Comparison of ENCODE assay signal across 15 mouse cellular contexts in the genomic region with DNA sequence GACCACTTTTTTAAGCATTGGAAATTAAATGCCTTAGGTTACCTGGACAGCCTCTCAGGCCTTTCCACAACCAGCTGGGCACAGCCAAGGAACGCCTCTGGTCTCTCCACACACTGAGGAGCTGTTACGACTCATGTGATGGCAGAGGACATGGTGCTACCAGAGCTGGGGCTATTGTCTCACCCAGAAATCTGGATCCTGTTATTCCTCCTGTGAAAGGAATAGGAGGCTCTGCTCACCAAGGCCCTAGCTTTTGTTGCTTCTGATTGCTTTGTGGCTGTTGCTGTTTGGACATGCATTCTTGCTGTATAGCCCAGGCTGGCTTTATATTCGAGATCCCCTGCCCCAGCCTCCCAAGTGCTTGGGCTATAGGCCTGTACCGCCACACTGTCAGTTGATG. TPM values are rescaled to one million over a fixed set of nuclear protein-coding genes. Genes with fewer than 3 reads are reported as not detected.
A peak's percentile ranks its signal among the peaks of the same experiment; 100 is the strongest.
DNase-seq lines count a peak whose midpoint lies in the region; ATAC-seq and TF ChIP-seq lines count a peak whose summit lies in the region.
"Had no signal": no experiment of that assay in that cellular context is flagged by ENCODE, and none has a peak within 500 bp of the region (broad histone marks: within the 10 kb centered on the region; RNA-seq: fewer than 3 reads in every experiment).

No protein-coding gene starts in this region.

- no peaks in the 10 kb centered on the region for H3K79me2 ChIP-seq in heart, adult 2 months (replicated peaks; ENCODE audit: control insufficient read depth, insufficient read depth, low read length)

- DNase-seq in heart, adult 2 months = no peak
- no peak for DNase-seq in heart, postnatal 10 days
- no peak for DNase-seq in kidney, postnatal 14 days
- DNase-seq in embryo, embryonic 10 days (ENCODE audit: low spot score) = no peak
- no peak for DNase-seq in adrenal gland, postnatal 25 days
- DNase-seq: gastrocnemius, postnatal 10 days; kidney, adult 2 months; liver, postnatal 0 days had no signal

- TF ChIP-seq EP300 in heart, adult 2 months (IDR thresholded peaks at IDR 0.05; ENCODE audit: insufficient read depth, low read depth, low read length) = no peak

- TF ChIP-seq POLR2A in heart, adult 2 months (IDR thresholded peaks at IDR 0.05; ENCODE audit: insufficient read depth, low read depth, low read length) = no peak
- TF ChIP-seq POLR2A in bone marrow macrophage, adult 2 months (IDR thresholded peaks at IDR 0.05; ENCODE audit: borderline replicate concordance, low read depth, low read length) = no peak

- no peaks in the 10 kb centered on the region; the same call in 1 of the 2 replicates for H3K36me3 ChIP-seq in heart, adult 2 months (ENCODE audit: control insufficient read depth, insufficient read depth, low read length)
- no peaks in the 10 kb centered on the region for H3K36me3 ChIP-seq in kidney, embryonic 14.5 days (ENCODE audit: control insufficient read depth, insufficient read depth, low read length)
- H3K36me3 ChIP-seq in limb, embryonic 15.5 days = no peaks in the 10 kb centered on the region
- H3K36me3 ChIP-seq: midbrain, embryonic 13.5 days had no signal

- TF ChIP-seq CTCF in heart, adult 2 months (IDR thresholded peaks at IDR 0.05) = no peak
- TF ChIP-seq CTCF in bone marrow macrophage, adult 2 months (IDR thresholded peaks at IDR 0.05; ENCODE audit: low read depth, low read length) = no peak

- H3K4me2 ChIP-seq in kidney, embryonic 14.5 days (replicated peaks; ENCODE audit: low read depth, low read length) = no peak overlapping the region
- no peak overlapping the region for H3K4me2 ChIP-seq in limb, embryonic 15.5 days
- H3K4me2 ChIP-seq: midbrain, embryonic 13.5 days had no signal

- WGBS in heart, adult 2 months = 65% methylated on average over 4 of the region's 4 CpGs
- WGBS in kidney, embryonic 14.5 days = 73% methylated on average over 4 of the region's 4 CpGs
- WGBS in limb, embryonic 15.5 days = 54% methylated on average over 4 of the region's 4 CpGs

- no peak overlapping the region for H3K9ac ChIP-seq in heart, adult 2 months (ENCODE audit: low read depth, low read length)
- H3K9ac ChIP-seq in kidney, embryonic 14.5 days (ENCODE audit: low read depth, low read length) = no peak overlapping the region
- no peak overlapping the region for H3K9ac ChIP-seq in limb, embryonic 15.5 days
- H3K9ac ChIP-seq: liver, postnatal 0 days; midbrain, embryonic 13.5 days had no signal

- H3K9me3 ChIP-seq in kidney, embryonic 14.5 days (ENCODE audit: control insufficient read depth, low read length) = no peaks in the 10 kb centered on the region
- no peaks in the 10 kb centered on the region for H3K9me3 ChIP-seq in limb, embryonic 15.5 days
- H3K9me3 ChIP-seq: midbrain, embryonic 13.5 days had no signal

- peaks cover 33% of the 10 kb centered on the region for H3K4me1 ChIP-seq in heart, adult 2 months (ENCODE audit: control insufficient read depth, insufficient read depth, low read length)
- H3K4me1 ChIP-seq in kidney, embryonic 14.5 days (ENCODE audit: control insufficient read depth, insufficient read depth, low read length) = peaks cover 24% of the 10 kb centered on the region
- H3K4me1 ChIP-seq in bone marrow macrophage, adult 2 months (ENCODE audit: control insufficient read depth, insufficient read depth, low read length) = peaks cover 50% of the 10 kb centered on the region
- H3K4me1 ChIP-seq in limb, embryonic 15.5 days = peaks cover 47% of the 10 kb centered on the region

- H3K27ac ChIP-seq in heart, adult 2 months = peak overlapping the region; percentile 82
- peak overlapping the region; percentile 81; the same call in 1 of the 2 replicates for H3K27ac ChIP-seq in kidney, embryonic 14.5 days (ENCODE audit: low read depth, low read length)
- peak overlapping the region; percentile 80 for H3K27ac ChIP-seq in bone marrow macrophage, adult 2 months (ENCODE audit: insufficient read depth, low read depth, low read length)
- peak overlapping the region; percentile 88 for H3K27ac ChIP-seq in limb, embryonic 15.5 days
- H3K27ac ChIP-seq: midbrain, embryonic 13.5 days had no signal

- no peak overlapping the region for H3K4me3 ChIP-seq in heart, adult 2 months
- H3K4me3 ChIP-seq in kidney, embryonic 14.5 days (ENCODE audit: low read length) = no peak overlapping the region
- no peak overlapping the region for H3K4me3 ChIP-seq in bone marrow macrophage, adult 2 months (ENCODE audit: insufficient read depth, low read length)
- H3K4me3 ChIP-seq in limb, embryonic 15.5 days = no peak overlapping the region
- H3K4me3 ChIP-seq: midbrain, embryonic 13.5 days had no signal

- intact Hi-C loops in heart, adult 2 months (cut with DNase I) = no loop called here
- intact Hi-C loops in heart, postnatal 10 days (cut with DNase I) = no loop called here

- no peaks in the 10 kb centered on the region for H3K27me3 ChIP-seq in heart, adult 2 months (ENCODE audit: control insufficient read depth, insufficient read depth, low read length)
- H3K27me3 ChIP-seq in kidney, embryonic 14.5 days (ENCODE audit: control insufficient read depth, insufficient read depth, low read length) = no peaks in the 10 kb centered on the region
- H3K27me3 ChIP-seq in limb, embryonic 15.5 days = no peaks in the 10 kb centered on the region
- H3K27me3 ChIP-seq: midbrain, embryonic 13.5 days had no signal

- ATAC-seq in kidney, embryonic 14.5 days (ENCODE audit: low FRiP score, low TSS enrichment) = no peak
- ATAC-seq in limb, embryonic 15.5 days (ENCODE audit: insufficient number of reproducible peaks, low FRiP score, low TSS enrichment, low read depth) = no peak
- ATAC-seq: forebrain, embryonic 14.5 days; liver, postnatal 0 days; midbrain, embryonic 13.5 days had no signal

RNA-seq across cellular contexts. Expression of gene Ankrd2, which starts 19.5 kb away (rescaled TPM):
- under 1 TPM; 0.20 to 0.42 TPM for total RNA-seq in heart, adult 2 months (2021)
- not detected in 2 replicates for polyA plus RNA-seq in heart, adult 2 months (2012; rRNA removed)
- total RNA-seq in heart, postnatal 10 days (2021) = not detected
- polyA plus RNA-seq in kidney, embryonic 14.5 days (2014; fragmentation: Nextera tagmentation; extraction: Ambion mirVana) = not detected in 2 replicates
- polyA plus RNA-seq in bone marrow macrophage, adult 2 months (2012; ENCODE audit: insufficient read depth, insufficient read length, missing spikeins) = not detected in 2 replicates
- polyA plus RNA-seq in limb, embryonic 15.5 days (2015; fragmentation: Nextera tagmentation; extraction: Ambion mirVana) = 0.72 and 3.0 TPM in 2 replicates
- 0.46 TPM in 1 of 2 replicates, not detected in the other for total RNA-seq in adrenal gland, postnatal 25 days (2021)
- total RNA-seq: MEL; neutrophil, adult 5-6 weeks had no signal

RNA-seq across cellular contexts. Expression of gene Hoga1, which starts 29.2 kb away (rescaled TPM):
- 1 to 10 TPM; 1.6 to 2.3 TPM for total RNA-seq in heart, adult 2 months (2021)
- 0.85 and 1.4 TPM in 2 replicates for polyA plus RNA-seq in heart, adult 2 months (2012; rRNA removed)
- 1 to 10 TPM; 1.3 to 2.2 TPM for total RNA-seq in heart, postnatal 10 days (2021)
- 7.2 and 9.8 TPM in 2 replicates for polyA plus RNA-seq in kidney, embryonic 14.5 days (2014; fragmentation: Nextera tagmentation; extraction: Ambion mirVana)
- polyA plus RNA-seq in bone marrow macrophage, adult 2 months (2012; ENCODE audit: insufficient read depth, insufficient read length, missing spikeins) = 1.9 and 2.3 TPM in 2 replicates
- 1.0 and 1.8 TPM in 2 replicates for polyA plus RNA-seq in limb, embryonic 15.5 days (2015; fragmentation: Nextera tagmentation; extraction: Ambion mirVana)
- 4.5 and 5.2 TPM in 2 replicates for total RNA-seq in adrenal gland, postnatal 25 days (2021)
- total RNA-seq: neutrophil, adult 5-6 weeks had no signal

RNA-seq across cellular contexts. Expression of gene Ubtd1, which starts 34.7 kb away (rescaled TPM):
- total RNA-seq in heart, adult 2 months (2021) = 10 to 100 TPM; 21.4 to 22.7 TPM
- polyA plus RNA-seq in heart, adult 2 months (2012; rRNA removed) = 27.3 and 37.3 TPM in 2 replicates
- total RNA-seq in heart, postnatal 10 days (2021) = 10 to 100 TPM; 31.4 to 33.8 TPM
- polyA plus RNA-seq in kidney, embryonic 14.5 days (2014; fragmentation: Nextera tagmentation; extraction: Ambion mirVana) = 23.1 and 29.8 TPM in 2 replicates
- 44.1 and 46.7 TPM in 2 replicates for polyA plus RNA-seq in bone marrow macrophage, adult 2 months (2012; ENCODE audit: insufficient read depth, insufficient read length, missing spikeins)
- 28.1 and 30.8 TPM in 2 replicates for polyA plus RNA-seq in limb, embryonic 15.5 days (2015; fragmentation: Nextera tagmentation; extraction: Ambion mirVana)
- 15.2 and 18.2 TPM in 2 replicates for total RNA-seq in adrenal gland, postnatal 25 days (2021)

RNA-seq across cellular contexts. Expression of gene Mms19, which starts 35.3 kb away (rescaled TPM):
- 10 to 100 TPM; 14.2 to 17.9 TPM for total RNA-seq in heart, adult 2 months (2021)
- 35.4 and 48.4 TPM in 2 replicates for polyA plus RNA-seq in heart, adult 2 months (2012; rRNA removed)
- 10 to 100 TPM; 18.3 to 25.9 TPM for total RNA-seq in heart, postnatal 10 days (2021)
- 33.4 and 42.3 TPM in 2 replicates for polyA plus RNA-seq in kidney, embryonic 14.5 days (2014; fragmentation: Nextera tagmentation; extraction: Ambion mirVana)
- polyA plus RNA-seq in bone marrow macrophage, adult 2 months (2012; ENCODE audit: insufficient read depth, insufficient read length, missing spikeins) = 43.7 and 57.0 TPM in 2 replicates
- 28.5 and 29.1 TPM in 2 replicates for polyA plus RNA-seq in limb, embryonic 15.5 days (2015; fragmentation: Nextera tagmentation; extraction: Ambion mirVana)
- total RNA-seq in adrenal gland, postnatal 25 days (2021) = 19.0 and 31.0 TPM in 2 replicates

RNA-seq across cellular contexts. Expression of gene 4933411K16Rik, which starts 35.8 kb away (rescaled TPM):
- under 1 TPM in 1 of 2 experiments, not detected in 1; 0.23 TPM for total RNA-seq in heart, adult 2 months (2021)
- polyA plus RNA-seq in heart, adult 2 months (2012; rRNA removed) = 0.41 and 0.73 TPM in 2 replicates
- total RNA-seq in heart, postnatal 10 days (2021) = under 1 TPM; 0.24 to 0.37 TPM
- polyA plus RNA-seq in kidney, embryonic 14.5 days (2014; fragmentation: Nextera tagmentation; extraction: Ambion mirVana) = 0.33 and 0.61 TPM in 2 replicates
- polyA plus RNA-seq in bone marrow macrophage, adult 2 months (2012; ENCODE audit: insufficient read depth, insufficient read length, missing spikeins) = 0.54 TPM in 1 of 2 replicates, not detected in the other
- not detected in 2 replicates for polyA plus RNA-seq in limb, embryonic 15.5 days (2015; fragmentation: Nextera tagmentation; extraction: Ambion mirVana)
- 0.67 and 1.1 TPM in 2 replicates for total RNA-seq in adrenal gland, postnatal 25 days (2021)
- total RNA-seq: MEL; neutrophil, adult 5-6 weeks had no signal
- polyA plus RNA-seq: forebrain, embryonic 14.5 days; midbrain, embryonic 13.5 days had no signal
